Mouse (Mus musculus): ENCODE measurements around the gene Cebpa. TPM values are rescaled to one million over a fixed set of nuclear protein-coding genes. Genes with fewer than 3 reads are reported as not detected.

Gene Cebpa
- polyA plus RNA-seq, 1 experiment from 2014 or later = 0.73 TPM

- Histone ChIP-seq H3K9ac (ENCODE audit: low read length) (no peak overlapping the region), H3K4me2 (ENCODE audit: low read length) (no peak overlapping the region), H3K36me3 (ENCODE audit: control insufficient read depth, insufficient read depth, low read length) (no peaks in the 10 kb centered on the region), H3K4me3 (ENCODE audit: control insufficient read depth in 1 of 2, insufficient read depth in 1 of 2, low read depth in 1 of 2, low read length in 2 of 2) (no peak overlapping the region), H3K4me1 (ENCODE audit: control insufficient read depth in 2 of 2, insufficient read depth in 2 of 2, low read length in 2 of 2) (no peaks in the 10 kb centered on the region), H3K27me3 (ENCODE audit: control insufficient read depth, insufficient read depth, low read length) (peaks cover 23% of the 10 kb centered on the region), H3K9me3 (ENCODE audit: control insufficient read depth, low read length) (no peaks in the 10 kb centered on the region), H3K27ac (replicated peaks in 1 of 2; ENCODE audit: control insufficient read depth in 1 of 2, insufficient read depth in 1 of 2, low read depth in 2 of 2, low read length in 2 of 2) (no peak overlapping the region)
- 68% methylated on average over 5 of the region's 5 CpGs for WGBS
- ATAC-seq (ENCODE audit: insufficient number of reproducible peaks, insufficient read depth, low FRiP score, low read depth) = no peak
Observed at GRCm38 (mm10) chr7:35113721-35114120, 5.4 kb upstream of the Cebpa start.

DNA sequence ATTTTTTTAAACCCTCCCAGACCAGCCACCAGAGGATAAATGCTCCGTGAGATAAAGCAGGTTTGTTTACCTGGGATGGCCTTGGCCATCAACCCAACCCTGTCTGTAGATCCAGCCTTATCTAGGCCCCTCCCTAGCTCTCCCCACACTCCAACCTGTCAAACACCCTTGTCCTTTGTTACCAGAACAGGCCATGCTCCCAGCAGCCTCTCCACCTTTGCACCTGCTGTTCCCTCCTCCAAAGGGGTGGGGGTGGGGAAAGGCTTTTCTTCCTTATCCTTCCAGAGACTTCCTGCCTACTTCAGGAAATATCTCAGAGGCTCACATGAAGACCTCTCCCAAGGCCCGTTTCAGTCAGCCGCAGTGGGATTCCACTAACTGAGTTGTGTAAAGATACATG, 2.6 kb upstream of the Cebpa start:
- Histone ChIP-seq H3K9me3 (ENCODE audit: control insufficient read depth, low read length) (no peaks in the 10 kb centered on the region), H3K36me3 (ENCODE audit: control insufficient read depth, insufficient read depth, low read length) (no peaks in the 10 kb centered on the region), H3K4me1 (ENCODE audit: control insufficient read depth in 2 of 2, insufficient read depth in 2 of 2, low read length in 2 of 2) (peaks cover 0 to 15% of the 10 kb centered on the region in 2 experiments; a peak in 3 of 4 replicates), H3K9ac (ENCODE audit: low read length) (no peak overlapping the region), H3K27me3 (ENCODE audit: control insufficient read depth, insufficient read depth, low read length) (peaks cover 48% of the 10 kb centered on the region), H3K4me2 (ENCODE audit: low read length) (no peak overlapping the region), H3K27ac (replicated peaks in 1 of 2; ENCODE audit: control insufficient read depth in 1 of 2, insufficient read depth in 1 of 2, low read depth in 2 of 2, low read length in 2 of 2) (no peak overlapping the region), H3K4me3 (ENCODE audit: control insufficient read depth in 1 of 2, insufficient read depth in 1 of 2, low read depth in 1 of 2, low read length in 2 of 2) (no peak overlapping the region)
- WGBS = 40% methylated on average over 3 of the region's 3 CpGs
- ATAC-seq (ENCODE audit: insufficient number of reproducible peaks, insufficient read depth, low FRiP score, low read depth) = no peak

DNA sequence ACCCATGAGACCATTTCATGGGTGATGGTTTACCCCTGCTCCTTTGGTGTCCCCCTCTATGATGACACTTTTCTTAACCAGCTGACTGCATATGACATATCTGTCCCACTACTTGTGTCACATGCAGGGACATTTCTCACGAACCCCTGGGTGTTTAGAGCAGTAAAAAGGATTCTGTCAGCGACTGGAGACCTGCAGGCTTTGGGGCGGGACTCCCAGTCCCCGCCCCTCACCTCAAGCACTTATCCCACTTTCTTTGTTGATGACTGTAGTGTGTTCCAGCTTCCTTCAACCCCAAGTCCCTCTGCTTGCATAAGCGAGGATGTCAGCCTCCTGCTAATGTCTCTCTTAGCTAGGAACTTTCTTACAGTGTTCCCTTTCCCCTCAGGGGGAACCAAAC, 2.0 kb upstream of the Cebpa start:
- Histone ChIP-seq H3K4me1 (ENCODE audit: control insufficient read depth in 2 of 2, insufficient read depth in 2 of 2, low read length in 2 of 2) (peaks cover 0 to 15% of the 10 kb centered on the region in 2 experiments; a peak in 3 of 4 replicates), H3K9me3 (ENCODE audit: control insufficient read depth, low read length) (no peaks in the 10 kb centered on the region), H3K4me2 (ENCODE audit: low read length) (no peak overlapping the region), H3K27ac (replicated peaks in 1 of 2; ENCODE audit: control insufficient read depth in 1 of 2, insufficient read depth in 1 of 2, low read depth in 2 of 2, low read length in 2 of 2) (no peak overlapping the region), H3K36me3 (ENCODE audit: control insufficient read depth, insufficient read depth, low read length) (no peaks in the 10 kb centered on the region), H3K27me3 (ENCODE audit: control insufficient read depth, insufficient read depth, low read length) (peaks cover 52% of the 10 kb centered on the region), H3K9ac (ENCODE audit: low read length) (no peak overlapping the region), H3K4me3 (ENCODE audit: control insufficient read depth in 1 of 2, insufficient read depth in 1 of 2, low read depth in 1 of 2, low read length in 2 of 2) (no peak overlapping the region)
- ATAC-seq (ENCODE audit: insufficient number of reproducible peaks, insufficient read depth, low FRiP score, low read depth) = no peak
- WGBS = 40% methylated on average over 5 of the region's 5 CpGs

DNA sequence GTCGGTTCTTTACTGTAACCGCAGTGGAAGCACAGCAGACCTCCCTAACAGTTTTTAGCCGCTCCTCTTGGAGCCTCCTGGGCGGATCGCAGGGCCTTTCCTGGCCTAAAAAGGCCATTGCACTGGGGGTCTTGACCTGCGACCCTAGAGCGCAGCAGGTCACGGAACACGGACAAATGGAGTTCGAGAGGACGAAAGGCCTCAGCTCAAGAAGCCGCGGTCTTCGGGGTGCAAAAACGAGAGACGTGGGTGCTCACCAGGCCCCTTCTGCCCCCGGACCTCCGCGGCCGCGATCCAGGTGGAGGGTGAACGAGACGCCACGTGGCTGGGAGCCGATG, 1.4 kb upstream of the Cebpa start:
- no peak overlapping the region for H3K27ac ChIP-seq (replicated peaks in 1 of 2; ENCODE audit: control insufficient read depth in 1 of 2, insufficient read depth in 1 of 2, low read depth in 2 of 2, low read length in 2 of 2)
- peak overlapping the region; percentile 74 for H3K9ac ChIP-seq (ENCODE audit: low read length)
- H3K9me3 ChIP-seq (ENCODE audit: control insufficient read depth, low read length) = no peaks in the 10 kb centered on the region
- H3K36me3 ChIP-seq (ENCODE audit: control insufficient read depth, insufficient read depth, low read length) = no peaks in the 10 kb centered on the region
- WGBS = 2% methylated on average over 25 of the region's 25 CpGs
- no peak for ATAC-seq (ENCODE audit: insufficient number of reproducible peaks, insufficient read depth, low FRiP score, low read depth)
- H3K27me3 ChIP-seq (ENCODE audit: control insufficient read depth, insufficient read depth, low read length) = peaks cover 59% of the 10 kb centered on the region
- peak overlapping the region; percentile 54 to 62 for H3K4me3 ChIP-seq (ENCODE audit: control insufficient read depth in 1 of 2, insufficient read depth in 1 of 2, low read depth in 1 of 2, low read length in 2 of 2)
- peak overlapping the region; percentile 97 for H3K4me2 ChIP-seq (ENCODE audit: low read length)
- H3K4me1 ChIP-seq (ENCODE audit: control insufficient read depth in 2 of 2, insufficient read depth in 2 of 2, low read length in 2 of 2) = peaks cover 0 to 15% of the 10 kb centered on the region in 2 experiments; a peak in 3 of 4 replicates

DNA sequence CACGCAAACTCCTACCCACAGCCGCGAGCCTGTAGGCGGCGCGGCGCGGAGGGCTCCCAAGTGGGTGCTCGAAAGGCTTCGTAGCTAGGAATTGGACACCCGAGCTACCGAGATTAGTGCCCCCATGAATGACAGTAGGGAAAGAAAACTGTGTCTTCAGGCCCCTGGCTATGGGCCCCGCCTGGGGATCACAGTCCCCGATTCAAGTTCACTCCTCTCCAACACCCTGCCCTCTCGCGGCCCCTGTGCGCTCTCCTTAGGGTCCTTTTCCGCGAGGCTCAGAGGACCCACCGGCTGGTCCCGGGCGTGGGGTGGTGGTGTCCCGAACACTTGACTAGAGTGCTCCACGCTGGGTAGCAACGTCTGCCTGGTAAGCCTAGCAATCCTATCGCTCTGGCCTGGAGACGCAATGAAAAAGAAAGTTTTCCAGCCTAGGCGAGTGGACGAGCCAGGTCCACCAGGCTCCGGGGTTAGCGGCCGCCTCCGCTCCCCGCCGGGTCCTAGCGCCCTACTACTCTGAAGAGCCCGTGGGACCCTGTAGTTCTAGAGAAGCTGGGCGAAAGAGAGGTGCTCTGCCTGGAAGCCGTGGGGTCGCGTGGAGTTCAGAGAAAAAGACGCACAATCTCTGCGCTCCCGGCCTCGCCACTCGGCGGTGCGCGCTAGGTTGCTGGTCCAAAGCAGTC, 853 bp upstream of the Cebpa start:
- no peak overlapping the region; a peak in 1 of 4 replicates for H3K27ac ChIP-seq (replicated peaks in 1 of 2; ENCODE audit: control insufficient read depth in 1 of 2, insufficient read depth in 1 of 2, low read depth in 2 of 2, low read length in 2 of 2)
- H3K9me3 ChIP-seq (ENCODE audit: control insufficient read depth, low read length) = no peaks in the 10 kb centered on the region
- H3K9ac ChIP-seq (ENCODE audit: low read length) = peak overlapping the region; percentile 74
- H3K4me1 ChIP-seq (ENCODE audit: control insufficient read depth in 2 of 2, insufficient read depth in 2 of 2, low read length in 2 of 2) = peaks cover 0 to 15% of the 10 kb centered on the region in 2 experiments; a peak in 3 of 4 replicates
- H3K27me3 ChIP-seq (ENCODE audit: control insufficient read depth, insufficient read depth, low read length) = peaks cover 64% of the 10 kb centered on the region
- peak overlapping the region; percentile 54 to 62 for H3K4me3 ChIP-seq (ENCODE audit: control insufficient read depth in 1 of 2, insufficient read depth in 1 of 2, low read depth in 1 of 2, low read length in 2 of 2)
- peak overlapping the region; percentile 97 for H3K4me2 ChIP-seq (ENCODE audit: low read length)
- no peaks in the 10 kb centered on the region for H3K36me3 ChIP-seq (ENCODE audit: control insufficient read depth, insufficient read depth, low read length)
- peak; percentile 70 for ATAC-seq (ENCODE audit: insufficient number of reproducible peaks, insufficient read depth, low FRiP score, low read depth)
- under 1% methylated on average over 48 of the region's 49 CpGs for WGBS

GRCm38 (mm10) chr7:35119506-35120145, 533 bp downstream of the Cebpa start:
- Histone ChIP-seq H3K9ac (ENCODE audit: low read length) (peak overlapping the region; percentile 74), H3K9me3 (ENCODE audit: control insufficient read depth, low read length) (no peaks in the 10 kb centered on the region), H3K36me3 (ENCODE audit: control insufficient read depth, insufficient read depth, low read length) (no peaks in the 10 kb centered on the region), H3K4me1 (ENCODE audit: control insufficient read depth in 2 of 2, insufficient read depth in 2 of 2, low read length in 2 of 2) (peaks cover 0 to 15% of the 10 kb centered on the region in 2 experiments; a peak in 3 of 4 replicates), H3K27ac (replicated peaks in 1 of 2; ENCODE audit: control insufficient read depth in 1 of 2, insufficient read depth in 1 of 2, low read depth in 2 of 2, low read length in 2 of 2) (no peak overlapping the region), H3K4me3 (ENCODE audit: control insufficient read depth in 1 of 2, insufficient read depth in 1 of 2, low read depth in 1 of 2, low read length in 2 of 2) (peak overlapping the region; percentile 54 to 62), H3K4me2 (ENCODE audit: low read length) (peak overlapping the region; percentile 97), H3K27me3 (ENCODE audit: control insufficient read depth, insufficient read depth, low read length) (peaks cover 77% of the 10 kb centered on the region)
- no peak for ATAC-seq (ENCODE audit: insufficient number of reproducible peaks, insufficient read depth, low FRiP score, low read depth)
- 1% methylated on average over 62 of the region's 83 CpGs for WGBS

DNA sequence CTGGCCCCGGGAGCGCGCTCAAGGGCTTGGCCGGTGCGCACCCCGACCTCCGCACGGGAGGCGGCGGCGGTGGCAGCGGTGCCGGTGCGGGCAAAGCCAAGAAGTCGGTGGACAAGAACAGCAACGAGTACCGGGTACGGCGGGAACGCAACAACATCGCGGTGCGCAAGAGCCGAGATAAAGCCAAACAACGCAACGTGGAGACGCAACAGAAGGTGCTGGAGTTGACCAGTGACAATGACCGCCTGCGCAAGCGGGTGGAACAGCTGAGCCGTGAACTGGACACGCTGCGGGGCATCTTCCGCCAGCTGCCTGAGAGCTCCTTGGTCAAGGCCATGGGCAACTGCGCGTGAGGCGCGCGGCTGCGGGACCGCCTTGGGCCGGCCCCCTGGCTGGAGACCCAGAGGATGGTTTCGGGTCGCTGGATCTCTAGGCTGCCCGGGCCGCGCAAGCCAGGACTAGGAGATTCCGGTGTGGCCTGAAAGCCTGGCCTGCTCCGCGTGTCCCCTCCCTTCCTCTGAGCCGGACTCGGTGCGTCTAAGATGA, 1.1 kb downstream of the Cebpa start:
- Histone ChIP-seq H3K9ac (ENCODE audit: low read length) (peak overlapping the region; percentile 74; the same call in 1 of the 2 replicates), H3K9me3 (ENCODE audit: control insufficient read depth, low read length) (no peaks in the 10 kb centered on the region), H3K4me2 (ENCODE audit: low read length) (peak overlapping the region; percentile 97), H3K27me3 (ENCODE audit: control insufficient read depth, insufficient read depth, low read length) (peaks cover 73% of the 10 kb centered on the region), H3K4me1 (ENCODE audit: control insufficient read depth in 2 of 2, insufficient read depth in 2 of 2, low read length in 2 of 2) (peaks cover 0 to 15% of the 10 kb centered on the region in 2 experiments; a peak in 3 of 4 replicates), H3K27ac (replicated peaks in 1 of 2; ENCODE audit: control insufficient read depth in 1 of 2, insufficient read depth in 1 of 2, low read depth in 2 of 2, low read length in 2 of 2) (no peak overlapping the region), H3K36me3 (ENCODE audit: control insufficient read depth, insufficient read depth, low read length) (no peaks in the 10 kb centered on the region), H3K4me3 (ENCODE audit: control insufficient read depth in 1 of 2, insufficient read depth in 1 of 2, low read depth in 1 of 2, low read length in 2 of 2) (peak overlapping the region; percentile 54 to 62)
- ATAC-seq (ENCODE audit: insufficient number of reproducible peaks, insufficient read depth, low FRiP score, low read depth) = no peak
- under 1% methylated on average over 51 of the region's 53 CpGs for WGBS
